Mouse (Mus musculus): Measurements from ENCODE around the gene Plcl2. TPM values are rescaled to one million over a fixed set of nuclear protein-coding genes. Genes with fewer than 3 reads are reported as not detected.

The Plcl2 gene
- polyA plus RNA-seq, 1 experiment = 2.9 TPM

GRCm38 (mm10) chr17:50710497-50711222, 201.5 kb downstream of the Plcl2 start:
- Histone ChIP-seq H3K27ac (ENCODE audit: insufficient read depth, low read length) (no peak overlapping the region), H3K9ac (ENCODE audit: low read depth, poor library complexity, severe bottlenecking) (no peak overlapping the region), H3K4me3 (ENCODE audit: low read depth, low read length) (no peak overlapping the region), H3K4me1 (ENCODE audit: control insufficient read depth, insufficient read depth, low read length) (no peaks in the 10 kb centered on the region), H3K36me3 (ENCODE audit: control insufficient read depth, insufficient read depth, low read length, poor library complexity, severe bottlenecking) (no peaks in the 10 kb centered on the region), H3K9me3 (replicated peaks; ENCODE audit: control insufficient read depth, insufficient read depth, low read length, poor library complexity, severe bottlenecking) (peaks cover 2% of the 10 kb centered on the region; the same call in 1 of the 2 replicates), H3K27me3 (ENCODE audit: control insufficient read depth, insufficient read depth, low read length, poor library complexity, severe bottlenecking) (no peaks in the 10 kb centered on the region)
- TF ChIP-seq POLR2A (IDR thresholded peaks at IDR 0.05; ENCODE audit: insufficient read depth, low read length) = no peak
- no peak for TF ChIP-seq CTCF (IDR thresholded peaks at IDR 0.05; ENCODE audit: low read depth, low read length)
- no peak for TF ChIP-seq EP300 (IDR thresholded peaks at IDR 0.05; ENCODE audit: insufficient read depth, low read depth, low read length)

GRCm38 (mm10) chr17:50717586-50717985, 208.4 kb downstream of the Plcl2 start:
- H3K27ac ChIP-seq (ENCODE audit: insufficient read depth, low read length) = no peak overlapping the region
- no peaks in the 10 kb centered on the region for H3K4me1 ChIP-seq (ENCODE audit: control insufficient read depth, insufficient read depth, low read length)
- no peak for TF ChIP-seq CTCF (IDR thresholded peaks at IDR 0.05; ENCODE audit: low read depth, low read length)
- no peak for TF ChIP-seq POLR2A (IDR thresholded peaks at IDR 0.05; ENCODE audit: insufficient read depth, low read length)
- no peak for TF ChIP-seq EP300 (IDR thresholded peaks at IDR 0.05; ENCODE audit: insufficient read depth, low read depth, low read length)

GRCm38 (mm10) chr17:50724376-50724775, 215.2 kb downstream of the Plcl2 start:
- Histone ChIP-seq H3K4me3 (ENCODE audit: low read depth, low read length) (no peak overlapping the region), H3K9ac (ENCODE audit: low read depth, poor library complexity, severe bottlenecking) (no peak overlapping the region), H3K36me3 (ENCODE audit: control insufficient read depth, insufficient read depth, low read length, poor library complexity, severe bottlenecking) (no peaks in the 10 kb centered on the region), H3K27me3 (ENCODE audit: control insufficient read depth, insufficient read depth, low read length, poor library complexity, severe bottlenecking) (peaks cover 2% of the 10 kb centered on the region), H3K27ac (ENCODE audit: insufficient read depth, low read length) (no peak overlapping the region), H3K9me3 (replicated peaks; ENCODE audit: control insufficient read depth, insufficient read depth, low read length, poor library complexity, severe bottlenecking) (no peaks in the 10 kb centered on the region), H3K4me1 (ENCODE audit: control insufficient read depth, insufficient read depth, low read length) (no peaks in the 10 kb centered on the region)
- TF ChIP-seq POLR2A (IDR thresholded peaks at IDR 0.05; ENCODE audit: insufficient read depth, low read length) (no peak), CTCF (IDR thresholded peaks at IDR 0.05; ENCODE audit: low read depth, low read length) (no peak), EP300 (IDR thresholded peaks at IDR 0.05; ENCODE audit: insufficient read depth, low read depth, low read length) (no peak)

More at GRCm38 (mm10) chr17:50717586-50717985, 208.4 kb downstream of the Plcl2 start:
- Histone ChIP-seq H3K9ac (ENCODE audit: low read depth, poor library complexity, severe bottlenecking) (no peak overlapping the region), H3K9me3 (replicated peaks; ENCODE audit: control insufficient read depth, insufficient read depth, low read length, poor library complexity, severe bottlenecking) (no peaks in the 10 kb centered on the region; the same call in 1 of the 2 replicates), H3K36me3 (ENCODE audit: control insufficient read depth, insufficient read depth, low read length, poor library complexity, severe bottlenecking) (no peaks in the 10 kb centered on the region), H3K4me3 (ENCODE audit: low read depth, low read length) (no peak overlapping the region), H3K27me3 (ENCODE audit: control insufficient read depth, insufficient read depth, low read length, poor library complexity, severe bottlenecking) (no peaks in the 10 kb centered on the region)

- no peaks in the 10 kb centered on the region for H3K36me3 ChIP-seq (ENCODE audit: control insufficient read depth, insufficient read depth, low read length, poor library complexity, severe bottlenecking)
- no peaks in the 10 kb centered on the region for H3K9me3 ChIP-seq (replicated peaks; ENCODE audit: control insufficient read depth, insufficient read depth, low read length, poor library complexity, severe bottlenecking)
- TF ChIP-seq CTCF (IDR thresholded peaks at IDR 0.05; ENCODE audit: low read depth, low read length) = no peak
- no peak for TF ChIP-seq POLR2A (IDR thresholded peaks at IDR 0.05; ENCODE audit: insufficient read depth, low read length)
- TF ChIP-seq EP300 (IDR thresholded peaks at IDR 0.05; ENCODE audit: insufficient read depth, low read depth, low read length) = no peak
- no peak overlapping the region for H3K27ac ChIP-seq (ENCODE audit: insufficient read depth, low read length)
- no peak overlapping the region for H3K4me3 ChIP-seq (ENCODE audit: low read depth, low read length)
- no peak overlapping the region for H3K9ac ChIP-seq (ENCODE audit: low read depth, poor library complexity, severe bottlenecking)
- H3K4me1 ChIP-seq (ENCODE audit: control insufficient read depth, insufficient read depth, low read length) = no peaks in the 10 kb centered on the region
- H3K27me3 ChIP-seq (ENCODE audit: control insufficient read depth, insufficient read depth, low read length, poor library complexity, severe bottlenecking) = peaks cover 2% of the 10 kb centered on the region
Observed at GRCm38 (mm10) chr17:50726265-50726664, 217.1 kb downstream of the Plcl2 start.

- Histone ChIP-seq H3K4me1 (ENCODE audit: control insufficient read depth, insufficient read depth, low read length) (no peaks in the 10 kb centered on the region), H3K27ac (ENCODE audit: insufficient read depth, low read length) (no peak overlapping the region), H3K4me3 (ENCODE audit: low read depth, low read length) (no peak overlapping the region), H3K27me3 (ENCODE audit: control insufficient read depth, insufficient read depth, low read length, poor library complexity, severe bottlenecking) (no peaks in the 10 kb centered on the region; the same call in none of the 2 replicates), H3K9ac (ENCODE audit: low read depth, poor library complexity, severe bottlenecking) (no peak overlapping the region), H3K9me3 (replicated peaks; ENCODE audit: control insufficient read depth, insufficient read depth, low read length, poor library complexity, severe bottlenecking) (no peaks in the 10 kb centered on the region), H3K36me3 (ENCODE audit: control insufficient read depth, insufficient read depth, low read length, poor library complexity, severe bottlenecking) (no peaks in the 10 kb centered on the region)
- no peak for TF ChIP-seq EP300 (IDR thresholded peaks at IDR 0.05; ENCODE audit: insufficient read depth, low read depth, low read length)
- TF ChIP-seq CTCF (IDR thresholded peaks at IDR 0.05; ENCODE audit: low read depth, low read length) = no peak
- no peak for TF ChIP-seq POLR2A (IDR thresholded peaks at IDR 0.05; ENCODE audit: insufficient read depth, low read length)
Observed at GRCm38 (mm10) chr17:50729031-50729430, 219.8 kb downstream of the Plcl2 start.

GRCm38 (mm10) chr17:50729577-50729976, 220.4 kb downstream of the Plcl2 start:
- H3K36me3 ChIP-seq (ENCODE audit: control insufficient read depth, insufficient read depth, low read length, poor library complexity, severe bottlenecking) = no peaks in the 10 kb centered on the region
- TF ChIP-seq CTCF (IDR thresholded peaks at IDR 0.05; ENCODE audit: low read depth, low read length) (no peak), POLR2A (IDR thresholded peaks at IDR 0.05; ENCODE audit: insufficient read depth, low read length) (no peak), EP300 (IDR thresholded peaks at IDR 0.05; ENCODE audit: insufficient read depth, low read depth, low read length) (no peak)
- H3K27me3 ChIP-seq (ENCODE audit: control insufficient read depth, insufficient read depth, low read length, poor library complexity, severe bottlenecking) = no peaks in the 10 kb centered on the region; the same call in none of the 2 replicates
- H3K4me1 ChIP-seq (ENCODE audit: control insufficient read depth, insufficient read depth, low read length) = no peaks in the 10 kb centered on the region
- H3K9ac ChIP-seq (ENCODE audit: low read depth, poor library complexity, severe bottlenecking) = no peak overlapping the region
- H3K27ac ChIP-seq (ENCODE audit: insufficient read depth, low read length) = no peak overlapping the region
- H3K4me3 ChIP-seq (ENCODE audit: low read depth, low read length) = no peak overlapping the region
- H3K9me3 ChIP-seq (replicated peaks; ENCODE audit: control insufficient read depth, insufficient read depth, low read length, poor library complexity, severe bottlenecking) = no peaks in the 10 kb centered on the region
